Mouse (Mus musculus) C2C12 (cell line): Measurements from ENCODE around the gene Suz12. TPM values are rescaled to one million over a fixed set of nuclear protein-coding genes. Genes with fewer than 3 reads are reported as not detected.

ENCODE experiments used
- H3K27me3 ChIP-seq: one replicate; pipeline ENCODE4 v1.6.1; 2011; ENCODE audit not compliant: control insufficient read depth, insufficient read depth, insufficient read length
- H3K36me3 ChIP-seq: one replicate; pipeline ENCODE4 v1.6.1; 2011; ENCODE audit not compliant: control insufficient read depth, insufficient read depth
- H3K4me3 ChIP-seq: one replicate; pipeline ENCODE4 v1.5.1; 2011; ENCODE audit warnings: mild to moderate bottlenecking, control low read depth; ENCODE audit not compliant: poor library complexity, insufficient read depth, severe bottlenecking
- H3K79me2 ChIP-seq: one replicate; pipeline ENCODE4 v1.6.1; 2011; ENCODE audit not compliant: control insufficient read depth, insufficient read depth
- H3K79me3 ChIP-seq: one replicate; pipeline ENCODE4 v1.6.1; 2011; ENCODE audit warnings: low read depth, control low read depth
- H3ac ChIP-seq: one replicate; pipeline ENCODE3; 2011; ENCODE audit warnings: low read depth; ENCODE audit not compliant: control insufficient read depth, insufficient read length
- CEBPB ChIP-seq: IDR thresholded peaks from one replicate; pipeline ENCODE4 v1.6.1; 2011; ENCODE audit warnings: low read depth, mild to moderate bottlenecking, control low read depth, moderate library complexity
- CTCF ChIP-seq: IDR thresholded peaks from one replicate; pipeline ENCODE4 v1.5.1; 2011; ENCODE audit not compliant: control insufficient read depth, insufficient read depth, insufficient read length
- FOSL1 ChIP-seq: IDR thresholded peaks from one replicate; pipeline ENCODE4 v1.8.0; 2011; ENCODE audit warnings: mild to moderate bottlenecking, low read length; ENCODE audit not compliant: poor library complexity, insufficient read depth, severe bottlenecking
- MAX ChIP-seq: IDR thresholded peaks from one replicate; pipeline ENCODE4 v1.6.1; 2011; ENCODE audit warnings: mild to moderate bottlenecking, control low read depth
- MYOD1 ChIP-seq: IDR thresholded peaks from one replicate; pipeline ENCODE4 v1.6.1; 2011; ENCODE audit warnings: low read depth; ENCODE audit not compliant: control insufficient read depth, insufficient read length
- MYOG ChIP-seq: IDR thresholded peaks from one replicate; pipeline ENCODE4 v1.6.1; 2011; ENCODE audit not compliant: control insufficient read depth, insufficient read length; ENCODE audit errors: extremely low read depth
- USF1 ChIP-seq: IDR thresholded peaks from one replicate; pipeline ENCODE4 v1.6.1; 2011; ENCODE audit warnings: low read depth, mild to moderate bottlenecking, control low read depth, moderate library complexity
- long read RNA-seq, 2 experiments: library from polyadenylated mRNA; unstranded; transcript quantifications; one replicate each; pipeline ENCODE4 v2.0.0; 2019 to 2020
- polyA plus RNA-seq: library from polyadenylated mRNA; unstranded; fragments of >200 nt; fragmentation: generic; extraction: Trizol; gene quantifications from one replicate; pipeline ENCODE4 v1.2.1, GENCODE M21; 2012; ENCODE audit warnings: missing spikeins

Suz12 gene
- 11.4 TPM for polyA plus RNA-seq
- long read RNA-seq, experiment 1, partial matches to known transcripts: 3 of 10 reads
- long read RNA-seq, experiment 1, other reads (novel, unspliced or antisense): 7 of 10 reads
- long read RNA-seq, experiment 2, full-length matches to known transcripts: 1 of 7 reads
- long read RNA-seq, experiment 2, partial matches to known transcripts: 6 of 7 reads
- long read RNA-seq, experiment 2, other reads (novel, unspliced or antisense): 0 of 7 reads

- H3K79me2 ChIP-seq: peaks cover 46% of the 10 kb centered on the region
- H3K27me3 ChIP-seq: no peaks in the 10 kb centered on the region
- TF ChIP-seq MAX (no peak), USF1 (peak; percentile 59)
- peak within 1 kb of the TSS; percentile 93 for H3ac ChIP-seq
- H3K79me3 ChIP-seq: peaks cover 32% of the 10 kb centered on the region
- H3K4me3 ChIP-seq: peak within 1 kb of the TSS; percentile 98
- H3K36me3 ChIP-seq: peaks cover 22% of the 10 kb centered on the region
Observed at GRCm38 (mm10) chr11:79992592-79993355, at the start of gene Suz12. Gene Suz12 (plus strand): TSS chr11:79993106.

- Histone ChIP-seq H3ac (no peak overlapping the region), H3K4me3 (no peak overlapping the region), H3K27me3 (no peaks in the 10 kb centered on the region), H3K79me2 (no peaks in the 10 kb centered on the region), H3K36me3 (peaks cover 92% of the 10 kb centered on the region), H3K79me3 (no peaks in the 10 kb centered on the region)
- no peak for TF ChIP-seq MAX
- no peak for TF ChIP-seq MYOG
- TF ChIP-seq FOSL1: no peak
- TF ChIP-seq MYOD1: no peak
- TF ChIP-seq CEBPB: no peak
- TF ChIP-seq USF1: no peak
- TF ChIP-seq CTCF: no peak
Observed at GRCm38 (mm10) chr11:79943136-79943535, 49.8 kb upstream of the Suz12 start.

- no peak overlapping the region for H3K4me3 ChIP-seq
- H3ac ChIP-seq: no peak overlapping the region
- no peaks in the 10 kb centered on the region for H3K79me2 ChIP-seq
- H3K27me3 ChIP-seq: no peaks in the 10 kb centered on the region
- peaks cover 94% of the 10 kb centered on the region for H3K36me3 ChIP-seq
- no peak for TF ChIP-seq CTCF
- TF ChIP-seq MYOG: no peak
- TF ChIP-seq FOSL1: no peak
- no peak for TF ChIP-seq CEBPB
- TF ChIP-seq USF1: no peak
- TF ChIP-seq MYOD1: no peak
- TF ChIP-seq MAX: no peak
- H3K79me3 ChIP-seq: no peaks in the 10 kb centered on the region
Observed at GRCm38 (mm10) chr11:79943601-79944000, 49.3 kb upstream of the Suz12 start.

GRCm38 (mm10) chr11:79947265-79947664 lies 45.6 kb upstream of the Suz12 start:
- Histone ChIP-seq H3ac (no peak overlapping the region), H3K36me3 (peaks cover 89% of the 10 kb centered on the region), H3K79me3 (no peaks in the 10 kb centered on the region), H3K27me3 (no peaks in the 10 kb centered on the region), H3K4me3 (no peak overlapping the region), H3K79me2 (no peaks in the 10 kb centered on the region)
- TF ChIP-seq FOSL1 (no peak), MAX (no peak)

- TF ChIP-seq MYOG (no peak), CEBPB (no peak), USF1 (no peak), MAX (no peak), MYOD1 (no peak), CTCF (no peak), FOSL1 (no peak)
- Histone ChIP-seq H3K27me3 (no peaks in the 10 kb centered on the region), H3K79me2 (peaks cover 32% of the 10 kb centered on the region), H3K79me3 (peaks cover 20% of the 10 kb centered on the region), H3K4me3 (peak overlapping the region; percentile 93), H3K36me3 (peaks cover 45% of the 10 kb centered on the region), H3ac (peak overlapping the region; percentile 89)
Observed at GRCm38 (mm10) chr11:79961346-79962124, 31.4 kb upstream of the Suz12 start.
